Mouse (Mus musculus): ENCODE results near the gene Tnni3. TPM values are rescaled to one million over a fixed set of nuclear protein-coding genes. Genes with fewer than 3 reads are reported as not detected.
"Not testable (repeated sequence)": the region's sequence is repeated elsewhere in the genome, so short reads cannot be mapped to it uniquely, and the experiment has no call there.

The Tnni3 gene
- 1.8 and 2.4 TPM in 2 replicates for polyA plus RNA-seq (2014; fragmentation: Nextera tagmentation; extraction: Ambion mirVana)

- 75% methylated on average over 15 of the region's 15 CpGs for whole genome bisulfite sequencing
- not testable (repeated sequence) for H3K27me3 ChIP-seq (ENCODE audit: control insufficient read depth, insufficient read depth, low read length); H3K4me2 ChIP-seq (ENCODE audit: low read depth, low read length, severe bottlenecking); ATAC-seq (replicated peaks; ENCODE audit: low FRiP score); H3K9ac ChIP-seq (ENCODE audit: low read length); H3K9me3 ChIP-seq (ENCODE audit: control insufficient read depth, low read length); H3K36me3 ChIP-seq (ENCODE audit: control insufficient read depth, insufficient read depth, low read length); H3K27ac ChIP-seq (ENCODE audit: low read depth, low read length); H3K4me3 ChIP-seq (ENCODE audit: low read depth, low read length); H3K4me1 ChIP-seq (replicated peaks; ENCODE audit: control insufficient read depth, insufficient read depth, low read length)
- peak; percentile 73 for DNase-seq (ENCODE audit: low spot score)
Observed at GRCm38 (mm10) chr7:4524212-4524922, at the start of gene Tnni3. Tnni3 (minus strand) TSS chr7:4524229.

GRCm38 (mm10) chr7:4572361-4572760 lies 48.3 kb upstream of the Tnni3 start:
- 72% methylated on average over 2 of the region's 2 CpGs for WGBS
- not testable (repeated sequence) for H3K27ac ChIP-seq (ENCODE audit: low read depth, low read length); ATAC-seq (replicated peaks; ENCODE audit: low FRiP score); H3K36me3 ChIP-seq (ENCODE audit: control insufficient read depth, insufficient read depth, low read length); H3K4me2 ChIP-seq (ENCODE audit: low read depth, low read length, severe bottlenecking); DNase-seq (ENCODE audit: low spot score); H3K9ac ChIP-seq (ENCODE audit: low read length); H3K9me3 ChIP-seq (ENCODE audit: control insufficient read depth, low read length); H3K4me3 ChIP-seq (ENCODE audit: low read depth, low read length); H3K27me3 ChIP-seq (ENCODE audit: control insufficient read depth, insufficient read depth, low read length); H3K4me1 ChIP-seq (replicated peaks; ENCODE audit: control insufficient read depth, insufficient read depth, low read length)

GRCm38 (mm10) chr7:4562660-4563059 lies 38.6 kb upstream of the Tnni3 start:
- H3K4me3 ChIP-seq (ENCODE audit: low read depth, low read length) = no peak overlapping the region
- H3K36me3 ChIP-seq (ENCODE audit: control insufficient read depth, insufficient read depth, low read length) = no peaks in the 10 kb centered on the region
- no peak overlapping the region for H3K4me2 ChIP-seq (ENCODE audit: low read depth, low read length, severe bottlenecking)
- no peaks in the 10 kb centered on the region for H3K9me3 ChIP-seq (ENCODE audit: control insufficient read depth, low read length)
- no peak overlapping the region for H3K9ac ChIP-seq (ENCODE audit: low read length)
- no peak overlapping the region for H3K27ac ChIP-seq (ENCODE audit: low read depth, low read length)
- 94% methylated on average over 3 of the region's 3 CpGs for WGBS
- no peaks in the 10 kb centered on the region for H3K4me1 ChIP-seq (replicated peaks; ENCODE audit: control insufficient read depth, insufficient read depth, low read length)
- peak; percentile 8 for DNase-seq (ENCODE audit: low spot score)
- H3K27me3 ChIP-seq (ENCODE audit: control insufficient read depth, insufficient read depth, low read length) = no peaks in the 10 kb centered on the region
- no peak for ATAC-seq (replicated peaks; ENCODE audit: low FRiP score)

GRCm38 (mm10) chr7:4557167-4557560 lies 33.1 kb upstream of the Tnni3 start:
- Histone ChIP-seq H3K9me3 (ENCODE audit: control insufficient read depth, low read length) (no peaks in the 10 kb centered on the region), H3K36me3 (ENCODE audit: control insufficient read depth, insufficient read depth, low read length) (no peaks in the 10 kb centered on the region), H3K27ac (ENCODE audit: low read depth, low read length) (no peak overlapping the region), H3K27me3 (ENCODE audit: control insufficient read depth, insufficient read depth, low read length) (no peaks in the 10 kb centered on the region), H3K4me3 (ENCODE audit: low read depth, low read length) (no peak overlapping the region), H3K4me2 (ENCODE audit: low read depth, low read length, severe bottlenecking) (no peak overlapping the region), H3K4me1 (replicated peaks; ENCODE audit: control insufficient read depth, insufficient read depth, low read length) (no peaks in the 10 kb centered on the region), H3K9ac (ENCODE audit: low read length) (no peak overlapping the region)
- no peak for DNase-seq (ENCODE audit: low spot score)
- 66% methylated on average over 6 of the region's 6 CpGs for WGBS
- ATAC-seq (replicated peaks; ENCODE audit: low FRiP score) = peak; percentile 46; the same call in 1 of the 2 replicates

- no peak overlapping the region; the same call in 1 of the 2 replicates for H3K4me2 ChIP-seq (ENCODE audit: low read depth, low read length, severe bottlenecking)
- peak; percentile 90 for DNase-seq (ENCODE audit: low spot score)
- H3K4me3 ChIP-seq (ENCODE audit: low read depth, low read length) = no peak overlapping the region
- no peaks in the 10 kb centered on the region for H3K9me3 ChIP-seq (ENCODE audit: control insufficient read depth, low read length)
- no peak overlapping the region for H3K9ac ChIP-seq (ENCODE audit: low read length)
- peak; percentile 86 for ATAC-seq (replicated peaks; ENCODE audit: low FRiP score)
- H3K27ac ChIP-seq (ENCODE audit: low read depth, low read length) = no peak overlapping the region
- no peaks in the 10 kb centered on the region for H3K27me3 ChIP-seq (ENCODE audit: control insufficient read depth, insufficient read depth, low read length)
- 26% methylated on average over 15 of the region's 15 CpGs for WGBS
- no peaks in the 10 kb centered on the region for H3K4me1 ChIP-seq (replicated peaks; ENCODE audit: control insufficient read depth, insufficient read depth, low read length)
- H3K36me3 ChIP-seq (ENCODE audit: control insufficient read depth, insufficient read depth, low read length) = no peaks in the 10 kb centered on the region
Observed at GRCm38 (mm10) chr7:4556256-4557166, 32.5 kb upstream of the Tnni3 start.

GRCm38 (mm10) chr7:4547221-4547641 lies 23.2 kb upstream of the Tnni3 start, which contains the start of gene Syt5:
Syt5 (minus strand) TSS chr7:4547541.
- 7% methylated on average over 33 of the region's 33 CpGs for WGBS
- DNase-seq (ENCODE audit: low spot score) (peak; percentile 69), ATAC-seq (replicated peaks; ENCODE audit: low FRiP score) (peak; percentile 60)
- H3K27me3 ChIP-seq (ENCODE audit: control insufficient read depth, insufficient read depth, low read length) = no peaks in the 10 kb centered on the region
- peak within 1 kb of the TSS; percentile 76 for H3K4me2 ChIP-seq (ENCODE audit: low read depth, low read length, severe bottlenecking)
- peaks cover 6% of the 10 kb centered on the region for H3K4me1 ChIP-seq (replicated peaks; ENCODE audit: control insufficient read depth, insufficient read depth, low read length)
- no peaks in the 10 kb centered on the region for H3K36me3 ChIP-seq (ENCODE audit: control insufficient read depth, insufficient read depth, low read length)
- H3K9ac ChIP-seq (ENCODE audit: low read length) = peak within 1 kb of the TSS; percentile 57
- peak within 1 kb of the TSS; percentile 41 for H3K4me3 ChIP-seq (ENCODE audit: low read depth, low read length)
- H3K9me3 ChIP-seq (ENCODE audit: control insufficient read depth, low read length) = no peaks in the 10 kb centered on the region
- H3K27ac ChIP-seq (ENCODE audit: low read depth, low read length) = 0 out of 2 replicates have a peak within 1 kb of the TSS, but pooled peaks have one; percentile 25

GRCm38 (mm10) chr7:4546591-4547131 lies 22.6 kb upstream of the Tnni3 start:
- Histone ChIP-seq H3K36me3 (ENCODE audit: control insufficient read depth, insufficient read depth, low read length) (no peaks in the 10 kb centered on the region), H3K9me3 (ENCODE audit: control insufficient read depth, low read length) (no peaks in the 10 kb centered on the region), H3K4me2 (ENCODE audit: low read depth, low read length, severe bottlenecking) (peak overlapping the region; percentile 76), H3K9ac (ENCODE audit: low read length) (peak overlapping the region; percentile 57), H3K27ac (ENCODE audit: low read depth, low read length) (0 out of 2 replicates have a peak overlapping the region, but pooled peaks have one; percentile 25), H3K4me1 (replicated peaks; ENCODE audit: control insufficient read depth, insufficient read depth, low read length) (peaks cover 6% of the 10 kb centered on the region), H3K4me3 (ENCODE audit: low read depth, low read length) (peak overlapping the region; percentile 41), H3K27me3 (ENCODE audit: control insufficient read depth, insufficient read depth, low read length) (no peaks in the 10 kb centered on the region)
- peak; percentile 91 for ATAC-seq (replicated peaks; ENCODE audit: low FRiP score)
- WGBS = under 1% methylated on average over 26 of the region's 26 CpGs
- peak; percentile 94 for DNase-seq (ENCODE audit: low spot score)

GRCm38 (mm10) chr7:4546050-4546449 lies 22.0 kb upstream of the Tnni3 start:
- Histone ChIP-seq H3K27ac (ENCODE audit: low read depth, low read length) (no peak overlapping the region), H3K9me3 (ENCODE audit: control insufficient read depth, low read length) (no peaks in the 10 kb centered on the region), H3K36me3 (ENCODE audit: control insufficient read depth, insufficient read depth, low read length) (no peaks in the 10 kb centered on the region), H3K27me3 (ENCODE audit: control insufficient read depth, insufficient read depth, low read length) (no peaks in the 10 kb centered on the region), H3K9ac (ENCODE audit: low read length) (peak overlapping the region; percentile 57; the same call in 1 of the 2 replicates), H3K4me3 (ENCODE audit: low read depth, low read length) (peak overlapping the region; percentile 41; the same call in 1 of the 2 replicates), H3K4me2 (ENCODE audit: low read depth, low read length, severe bottlenecking) (peak overlapping the region; percentile 76), H3K4me1 (replicated peaks; ENCODE audit: control insufficient read depth, insufficient read depth, low read length) (peaks cover 6% of the 10 kb centered on the region)
- WGBS = 72% methylated on average over 15 of the region's 15 CpGs
- ATAC-seq (replicated peaks; ENCODE audit: low FRiP score) (peak; percentile 40), DNase-seq (ENCODE audit: low spot score) (no peak)
